Mouse (Mus musculus) thymus, postnatal 36 days (tissue): ENCODE data around the gene Il34.

Experiments used
- DNase-seq, 2 experiments: peaks; one replicate each; pipeline ENCODE4 v3.0.0; 2022; ENCODE audit warnings: mixed read lengths in 2 of 2

The Il34 gene

GRCm38 (mm10) chr8:110706288-110706870, 99.3 kb downstream of the Il34 start:
- no peak for DNase-seq

- DNase-seq, result no peak
Observed at GRCm38 (mm10) chr8:110705391-110706287, 100.1 kb downstream of the Il34 start.

DNA sequence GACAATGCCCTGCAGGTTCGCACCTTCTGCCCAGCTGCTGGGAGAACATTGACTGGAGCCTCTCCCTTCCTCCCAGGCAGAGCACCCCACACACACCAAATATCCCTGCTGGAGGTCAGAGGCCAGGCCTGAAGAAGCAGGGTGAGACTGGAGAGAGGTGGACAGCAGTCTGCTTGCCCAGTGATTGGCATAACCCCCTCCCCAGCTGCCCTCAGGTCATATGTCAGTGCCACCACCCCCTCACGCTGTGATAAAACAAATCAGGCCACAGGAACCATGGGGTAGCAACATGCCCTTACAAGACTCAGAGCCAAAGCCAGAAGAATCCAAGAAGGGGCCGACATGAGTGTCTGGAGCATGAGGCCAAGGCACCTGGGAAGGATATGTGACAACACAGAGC, 101.6 kb downstream of the Il34 start:
- no peak for DNase-seq

DNA sequence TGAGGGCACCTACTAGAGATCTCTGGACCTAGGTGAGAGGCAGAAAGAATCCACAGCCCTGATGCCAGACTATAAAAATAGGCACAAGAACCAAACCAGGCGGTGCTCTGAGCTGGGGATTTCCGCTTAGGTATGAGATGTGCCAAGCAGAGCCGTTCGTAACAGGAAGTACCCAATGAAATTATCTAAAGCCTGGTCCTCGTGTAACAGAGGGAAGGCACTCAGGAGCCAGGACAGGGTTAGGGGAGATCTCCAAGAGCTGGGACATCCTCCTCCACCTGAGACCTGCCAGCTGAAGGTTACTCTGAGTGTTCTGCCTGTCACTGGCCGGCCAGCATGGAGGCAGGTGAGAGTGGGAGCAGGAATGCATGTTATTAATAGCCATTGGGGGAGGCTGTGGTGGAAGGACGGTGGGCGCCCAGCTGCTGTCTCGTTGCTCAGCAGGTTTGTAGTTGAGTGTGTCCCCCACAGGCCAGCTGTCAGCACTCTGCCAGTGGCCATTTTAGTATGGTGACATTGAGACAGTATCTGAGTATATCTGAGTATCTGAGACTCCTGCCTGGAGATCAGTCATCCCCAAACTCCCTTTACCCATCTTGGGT, 102.2 kb downstream of the Il34 start:
- DNase-seq, result no peak

DNA sequence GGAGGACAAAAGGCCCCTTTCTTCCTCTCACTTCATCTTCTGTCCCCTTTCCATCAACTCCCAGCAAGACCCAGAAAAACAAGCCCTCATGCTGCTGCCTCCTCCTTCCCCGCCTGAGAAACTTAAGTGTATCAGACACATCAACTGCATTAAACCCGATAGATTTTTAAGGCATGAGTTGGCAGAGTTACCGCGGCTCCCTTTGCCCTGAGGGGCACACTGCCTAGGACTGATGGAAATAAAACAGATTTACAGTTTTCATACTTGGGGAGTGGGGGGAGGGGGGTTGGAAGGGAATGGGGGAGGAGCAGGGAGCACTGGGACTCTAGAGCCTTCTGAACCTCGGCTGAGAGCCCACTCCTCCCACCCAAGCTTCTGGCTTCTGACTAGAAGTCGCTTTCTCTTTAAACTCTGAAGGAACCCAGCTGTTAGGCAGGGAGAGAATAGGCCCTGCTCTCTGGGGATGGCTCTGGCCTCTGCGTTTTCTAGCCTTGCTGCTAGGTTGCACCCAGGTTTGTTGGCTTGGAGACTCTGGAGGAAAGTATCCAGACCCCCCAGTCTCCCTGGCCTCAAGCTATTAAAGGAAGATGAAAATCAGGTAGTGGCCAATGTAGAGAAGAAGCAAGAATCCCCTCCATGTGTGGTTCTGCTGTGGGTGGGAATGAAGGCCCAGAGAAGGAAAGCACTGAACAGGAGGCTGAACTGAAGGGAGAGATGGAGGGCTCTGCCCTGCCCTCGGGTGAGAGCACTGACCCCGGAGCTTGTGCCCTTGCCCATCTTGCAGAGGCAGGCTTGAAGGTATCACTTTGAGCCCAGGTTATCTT, 102.9 kb downstream of the Il34 start:
- no peak for DNase-seq

- DNase-seq, result no peak
Observed at GRCm38 (mm10) chr8:110700561-110700960, 105.2 kb downstream of the Il34 start.

DNA sequence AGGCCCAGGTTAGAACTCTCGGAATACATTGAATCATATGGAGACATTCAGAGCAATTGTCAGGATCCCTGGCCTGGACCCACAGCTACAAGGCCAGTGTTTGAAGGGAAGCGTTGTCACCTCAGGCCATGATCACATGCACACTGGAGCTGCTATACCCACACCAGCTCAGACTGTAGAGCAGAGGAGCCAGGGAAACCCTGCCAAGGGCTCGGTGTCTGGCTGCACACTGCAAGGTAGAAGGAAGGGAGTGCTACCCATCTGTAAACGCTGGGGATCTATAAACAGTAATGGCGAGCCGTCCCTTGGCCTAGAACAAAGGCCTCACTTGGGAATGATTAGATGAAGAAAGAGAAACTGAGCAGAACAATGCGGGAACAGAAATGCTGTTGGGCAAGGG, 106.2 kb downstream of the Il34 start:
- DNase-seq, result no peak

DNA sequence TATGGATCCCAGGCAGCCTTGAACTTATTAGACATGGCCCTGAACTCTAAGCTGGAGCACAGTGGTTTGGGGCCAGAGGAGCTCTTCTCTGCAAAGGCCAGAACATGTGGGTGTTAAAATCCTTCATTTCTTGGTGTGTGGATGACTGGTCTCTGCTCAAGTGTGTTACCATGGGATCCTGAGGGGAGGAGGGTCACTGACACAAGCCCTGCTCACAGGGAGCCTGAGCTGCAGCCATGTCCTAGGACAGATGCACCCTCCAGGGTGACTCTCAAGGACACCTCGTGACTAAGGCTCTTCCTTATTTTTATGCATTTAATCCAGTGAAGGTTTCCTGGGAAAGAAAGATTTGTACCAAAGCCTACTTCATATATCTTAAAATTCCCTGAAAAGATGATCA, 107.6 kb downstream of the Il34 start:
- no peak for DNase-seq

GRCm38 (mm10) chr8:110697571-110697970, 108.2 kb downstream of the Il34 start:
- DNase-seq, result no peak

- no peak for DNase-seq
Observed at GRCm38 (mm10) chr8:110696051-110696450, 109.7 kb downstream of the Il34 start.

GRCm38 (mm10) chr8:110695431-110695830, 110.3 kb downstream of the Il34 start:
- no peak for DNase-seq

DNA sequence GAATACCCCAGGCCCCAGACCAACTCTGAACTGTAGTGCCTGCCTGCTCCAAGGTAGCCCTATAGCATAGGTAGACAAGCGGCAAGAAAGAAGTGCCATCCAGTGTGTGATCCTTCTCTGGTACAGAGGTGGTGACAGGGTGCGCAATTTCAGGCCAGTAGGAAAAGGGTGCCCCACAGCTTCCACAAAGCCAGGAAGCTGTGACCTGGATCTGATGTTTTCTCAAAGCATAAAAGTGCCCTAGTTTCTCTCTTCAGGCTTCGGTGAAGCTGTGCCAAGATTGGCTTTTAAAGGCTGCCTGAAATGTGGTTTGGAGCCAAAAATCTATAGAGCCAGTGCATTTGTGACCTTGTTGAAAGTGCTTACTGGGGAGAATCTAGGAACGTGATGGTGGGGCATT, 110.9 kb downstream of the Il34 start:
- no peak for DNase-seq

DNA sequence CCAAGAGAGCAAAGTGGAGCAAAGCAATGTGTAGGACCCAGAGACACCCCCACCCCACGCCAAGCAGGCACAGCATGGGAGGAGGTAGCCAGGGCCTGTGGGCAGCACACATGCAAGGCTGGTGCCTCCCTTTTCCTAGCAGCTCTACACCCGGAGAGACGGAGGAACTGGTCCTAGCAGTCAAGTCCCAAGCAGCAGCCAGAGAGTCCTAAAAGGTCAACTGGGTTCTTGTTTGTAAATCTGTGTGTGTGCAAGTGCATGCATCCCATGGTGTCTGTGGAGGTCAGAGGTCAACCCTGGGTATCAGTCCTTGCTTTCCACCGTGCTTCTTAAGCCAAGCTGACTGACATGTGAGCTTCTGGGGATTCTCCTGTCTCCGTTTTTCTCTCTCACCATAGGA, 111.5 kb downstream of the Il34 start:
- no peak for DNase-seq
